Mouse (Mus musculus) midbrain, embryonic 14.5 days (tissue): ENCODE results near the gene Nit2. TPM values are rescaled to one million over a fixed set of nuclear protein-coding genes. Genes with fewer than 3 reads are reported as not detected.

Experiments
- ATAC-seq: fragments of 200-750 bp; cut with Nextera tagmentation; 2 replicates; pipeline ENCODE4 v1.8.0; 2017; ENCODE audit warnings: moderate number of reproducible peaks, moderate library complexity; ENCODE audit not compliant: low FRiP score, low TSS enrichment
- DNase-seq: peaks from one replicate; pipeline ENCODE4 v3.0.0-alpha.2; 2015
- H3K27ac ChIP-seq: fragments of 300-500 bp; sonication (generic); replicated peaks from 2 replicates; pipeline ENCODE4 v1.5.1; 2014; ENCODE audit warnings: mild to moderate bottlenecking, low read depth, low read length, moderate library complexity
- H3K27me3 ChIP-seq: fragments of 300-500 bp; sonication (generic); 2 replicates; pipeline ENCODE4 v1.6.1; 2014; ENCODE audit warnings: low read length, control low read depth, mixed read lengths; ENCODE audit not compliant: control insufficient read depth, insufficient read depth
- H3K36me3 ChIP-seq: fragments of 300-500 bp; sonication (generic); 2 replicates; pipeline ENCODE4 v1.6.1; 2014; ENCODE audit warnings: low read length, control low read depth; ENCODE audit not compliant: control insufficient read depth, insufficient read depth
- H3K4me1 ChIP-seq: fragments of 300-500 bp; sonication (generic); 2 replicates; pipeline ENCODE4 v1.6.1; 2014; ENCODE audit warnings: mild to moderate bottlenecking, antibody characterized with exemption, low read length, control low read depth; ENCODE audit not compliant: control insufficient read depth, insufficient read depth
- H3K4me2 ChIP-seq: fragments of 300-500 bp; sonication (generic); 2 replicates; pipeline ENCODE4 v1.6.1; 2014; ENCODE audit warnings: mild to moderate bottlenecking, low read length, moderate library complexity
- H3K4me3 ChIP-seq: fragments of 300-500 bp; sonication (generic); replicated peaks from 2 replicates; pipeline ENCODE4 v1.5.1; 2014; ENCODE audit warnings: low read depth, low read length
- H3K9ac ChIP-seq: fragments of 300-500 bp; sonication (generic); replicated peaks from 2 replicates; pipeline ENCODE4 v1.6.1; 2014; ENCODE audit warnings: mild to moderate bottlenecking, low read length, moderate library complexity
- H3K9me3 ChIP-seq: fragments of 300-500 bp; sonication (generic); 2 replicates; pipeline ENCODE4 v1.6.1; 2016; ENCODE audit warnings: low read length, control low read depth, mixed read lengths; ENCODE audit not compliant: control insufficient read depth
- WGBS: fragments of 180-500 bp; shearing (Covaris S2); extraction: QIAGEN DNeasy Blood & Tissue Kit; methylation state at CpG from one replicate; pipeline ENCODE4 v1.1.7; 2014; 5-methylcytosine and 5-hydroxymethylcytosine counted together
- polyA plus RNA-seq: library from polyadenylated mRNA; unstranded; fragments of >200 nt; fragmentation: Nextera tagmentation; extraction: Ambion mirVana; gene quantifications from 2 replicates; pipeline ENCODE4 v1.2.1, GENCODE M21; 2014

The Nit2 gene
- polyA plus RNA-seq, 1 experiment from 2014 or later: 45.3 TPM

GRCm38 (mm10) chr16:57157076-57157475, 10.1 kb downstream of the Nit2 start:
- no peak overlapping the region for H3K27ac ChIP-seq
- no peaks in the 10 kb centered on the region for H3K27me3 ChIP-seq
- ATAC-seq (no peak), DNase-seq (no peak)
- no peaks in the 10 kb centered on the region for H3K9me3 ChIP-seq
- peaks cover 67% of the 10 kb centered on the region for H3K36me3 ChIP-seq
- H3K4me1 ChIP-seq: no peaks in the 10 kb centered on the region
- no peak overlapping the region for H3K9ac ChIP-seq
- WGBS: 89% methylated on average over 4 of the region's 4 CpGs
- H3K4me2 ChIP-seq: no peak overlapping the region
- no peak overlapping the region for H3K4me3 ChIP-seq

DNA sequence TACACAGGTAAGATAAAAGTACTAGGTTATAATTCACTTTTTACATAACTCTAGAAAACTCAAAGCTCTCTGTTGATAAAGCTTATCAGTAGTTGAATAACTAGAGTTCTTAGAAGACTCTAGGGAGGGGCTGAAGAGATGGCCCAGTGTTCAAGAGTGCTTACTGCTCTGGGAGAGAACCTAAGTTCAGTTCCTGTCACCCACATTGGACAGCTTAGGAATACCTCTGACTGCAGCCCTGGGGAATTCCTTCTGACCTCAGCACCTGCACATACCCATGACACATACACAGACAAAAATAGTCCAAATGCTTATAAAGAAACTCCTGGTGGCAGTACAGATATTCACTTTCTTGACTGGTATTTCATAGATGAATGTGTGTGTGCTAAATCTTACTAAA, 11.2 kb downstream of the Nit2 start:
- Histone ChIP-seq H3K4me3 (no peak overlapping the region), H3K27me3 (no peaks in the 10 kb centered on the region), H3K9ac (no peak overlapping the region), H3K4me2 (no peak overlapping the region), H3K4me1 (no peaks in the 10 kb centered on the region), H3K36me3 (peaks cover 69% of the 10 kb centered on the region), H3K9me3 (no peaks in the 10 kb centered on the region), H3K27ac (no peak overlapping the region)
- ATAC-seq (no peak), DNase-seq (no peak)

DNA sequence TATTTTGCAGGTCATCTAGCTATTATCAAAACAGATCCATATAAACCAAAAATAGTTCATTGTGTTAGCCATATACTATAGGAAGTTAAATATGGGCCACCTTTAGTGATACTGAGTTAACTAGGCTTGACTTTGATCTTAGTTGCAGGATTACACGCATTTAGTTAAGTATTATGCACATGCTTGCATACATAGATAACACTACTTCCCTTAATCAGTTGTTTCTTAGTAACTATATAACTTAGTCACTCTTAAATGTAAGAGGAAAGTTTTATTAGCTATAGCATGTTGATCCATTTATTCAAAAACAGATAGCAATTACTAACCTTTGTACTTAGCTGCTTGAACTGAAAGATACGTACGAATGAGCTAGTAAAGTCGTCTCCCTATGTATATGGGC, 15.7 kb downstream of the Nit2 start:
- no peak overlapping the region for H3K4me2 ChIP-seq
- no peaks in the 10 kb centered on the region for H3K9me3 ChIP-seq
- no peak overlapping the region for H3K4me3 ChIP-seq
- ATAC-seq: no peak
- H3K27me3 ChIP-seq: no peaks in the 10 kb centered on the region
- H3K36me3 ChIP-seq: peaks cover 83% of the 10 kb centered on the region
- no peak overlapping the region for H3K9ac ChIP-seq
- DNase-seq: no peak
- H3K4me1 ChIP-seq: no peaks in the 10 kb centered on the region
- 95% methylated on average over 4 of the region's 4 CpGs for WGBS
- no peak overlapping the region for H3K27ac ChIP-seq

GRCm38 (mm10) chr16:57144741-57145140, 22.4 kb downstream of the Nit2 start:
- Histone ChIP-seq H3K36me3 (peaks cover 68% of the 10 kb centered on the region), H3K4me2 (no peak overlapping the region)
- DNase-seq: no peak

GRCm38 (mm10) chr16:57133611-57134010, 33.5 kb downstream of the Nit2 start:
- no peaks in the 10 kb centered on the region for H3K9me3 ChIP-seq
- peaks cover 20% of the 10 kb centered on the region for H3K36me3 ChIP-seq
- 96% methylated on average over 6 of the region's 6 CpGs for WGBS
- H3K9ac ChIP-seq: no peak overlapping the region
- ATAC-seq (no peak), DNase-seq (no peak)
- H3K27me3 ChIP-seq: no peaks in the 10 kb centered on the region
- no peaks in the 10 kb centered on the region for H3K4me1 ChIP-seq
- H3K4me3 ChIP-seq: no peak overlapping the region
- H3K27ac ChIP-seq: no peak overlapping the region
- H3K4me2 ChIP-seq: no peak overlapping the region

More at GRCm38 (mm10) chr16:57144741-57145140, 22.4 kb downstream of the Nit2 start:
- ATAC-seq: no peak
- WGBS: 95% methylated on average over 5 of the region's 5 CpGs
- H3K4me1 ChIP-seq: no peaks in the 10 kb centered on the region
- H3K27ac ChIP-seq: no peak overlapping the region
- no peak overlapping the region for H3K9ac ChIP-seq
- no peaks in the 10 kb centered on the region for H3K9me3 ChIP-seq
- no peaks in the 10 kb centered on the region for H3K27me3 ChIP-seq
- no peak overlapping the region for H3K4me3 ChIP-seq

DNA sequence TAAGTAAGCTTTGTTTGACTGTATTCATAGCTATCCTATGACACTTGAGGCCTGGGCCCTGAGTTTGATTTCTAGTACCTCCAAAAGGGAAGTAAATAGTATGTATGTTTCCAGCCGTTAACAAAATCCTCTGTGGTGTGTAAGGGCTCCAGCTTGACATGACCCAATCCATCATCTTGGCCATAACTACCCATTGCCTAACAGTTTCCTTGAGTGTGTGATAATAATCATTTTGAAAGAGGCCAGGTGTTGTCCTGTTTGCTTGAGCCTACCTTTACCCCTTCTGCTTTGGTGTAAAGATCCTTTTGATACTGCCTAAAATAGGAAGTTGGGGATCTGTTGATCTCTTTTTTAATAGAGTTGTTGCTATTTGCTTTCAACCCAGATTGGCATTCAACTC, 34.8 kb downstream of the Nit2 start:
- no peak overlapping the region for H3K4me2 ChIP-seq
- 92% methylated on average over 1 of the region's 1 CpGs for WGBS
- no peak for ATAC-seq
- H3K27ac ChIP-seq: no peak overlapping the region
- peaks cover 9% of the 10 kb centered on the region for H3K36me3 ChIP-seq
- no peak overlapping the region for H3K4me3 ChIP-seq
- H3K9me3 ChIP-seq: no peaks in the 10 kb centered on the region
- H3K27me3 ChIP-seq: no peaks in the 10 kb centered on the region
- no peaks in the 10 kb centered on the region for H3K4me1 ChIP-seq
- no peak for DNase-seq
- H3K9ac ChIP-seq: no peak overlapping the region

GRCm38 (mm10) chr16:57131544-57131943, 35.6 kb downstream of the Nit2 start:
- 42% methylated on average over 4 of the region's 4 CpGs for WGBS
- no peaks in the 10 kb centered on the region for H3K27me3 ChIP-seq
- no peaks in the 10 kb centered on the region for H3K4me1 ChIP-seq
- no peak overlapping the region for H3K4me3 ChIP-seq
- no peak overlapping the region for H3K9ac ChIP-seq
- H3K4me2 ChIP-seq: no peak overlapping the region
- peaks cover 7% of the 10 kb centered on the region; the same call in 1 of the 2 replicates for H3K36me3 ChIP-seq
- no peak overlapping the region for H3K27ac ChIP-seq
- ATAC-seq (no peak), DNase-seq (no peak)
- H3K9me3 ChIP-seq: no peaks in the 10 kb centered on the region

DNA sequence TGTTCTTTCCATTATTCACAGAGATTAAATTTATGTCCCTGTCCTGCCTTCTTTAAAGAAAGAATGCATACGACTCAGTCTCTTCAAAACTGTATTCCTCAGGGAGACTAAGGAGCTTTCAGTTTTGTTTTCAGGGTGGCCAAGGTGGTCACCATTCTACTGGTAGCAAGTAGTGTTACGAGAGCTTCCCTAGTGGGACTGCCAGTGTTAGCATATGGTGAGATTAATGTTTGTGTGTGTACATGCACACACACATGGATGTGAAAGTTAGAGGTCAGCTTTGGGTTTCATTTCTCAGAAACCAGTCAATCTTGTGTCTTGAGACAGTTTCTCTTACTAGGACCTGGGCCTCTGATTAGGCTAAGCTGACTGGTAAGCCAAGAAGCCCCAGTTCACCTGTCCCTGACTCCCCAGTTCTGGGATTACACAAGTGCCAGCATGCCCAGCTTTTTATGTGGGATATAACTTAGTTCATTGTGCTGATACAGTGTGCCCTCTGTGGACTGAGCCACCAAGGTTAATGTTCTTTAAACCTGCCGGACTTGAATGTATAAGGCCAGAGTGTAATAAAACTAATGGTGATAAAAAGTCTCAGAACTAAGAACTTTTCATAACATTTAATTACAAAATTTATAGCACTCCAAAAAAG, 36.3 kb downstream of the Nit2 start:
- H3K27me3 ChIP-seq: no peaks in the 10 kb centered on the region
- H3K4me3 ChIP-seq: no peak overlapping the region
- H3K9me3 ChIP-seq: no peaks in the 10 kb centered on the region
- H3K9ac ChIP-seq: no peak overlapping the region
- WGBS: 78% methylated on average over 3 of the region's 3 CpGs
- ATAC-seq: no peak
- H3K4me2 ChIP-seq: no peak overlapping the region
- H3K4me1 ChIP-seq: no peaks in the 10 kb centered on the region
- DNase-seq: no peak
- H3K27ac ChIP-seq: no peak overlapping the region
- H3K36me3 ChIP-seq: peaks cover 7% of the 10 kb centered on the region; the same call in 1 of the 2 replicates

- Histone ChIP-seq H3K27me3 (no peaks in the 10 kb centered on the region), H3K4me1 (peaks cover 14% of the 10 kb centered on the region), H3K9ac (no peak overlapping the region), H3K4me3 (no peak overlapping the region), H3K27ac (no peak overlapping the region), H3K36me3 (no peaks in the 10 kb centered on the region), H3K9me3 (no peaks in the 10 kb centered on the region), H3K4me2 (no peak overlapping the region)
- 94% methylated on average over 2 of the region's 2 CpGs for WGBS
- DNase-seq (no peak), ATAC-seq (no peak)
Measured at GRCm38 (mm10) chr16:57127825-57128224, 39.3 kb downstream of the Nit2 start.
